Mouse (Mus musculus) embryonic facial prominence, embryonic 10.5 days (tissue): ENCODE measurements around the gene Nr3c2. TPM values are rescaled to one million over a fixed set of nuclear protein-coding genes. Genes with fewer than 3 reads are reported as not detected.

ENCODE experiments used
- DNase-seq: peaks from one replicate; pipeline ENCODE4 v3.0.0-alpha.2; 2017; ENCODE audit warnings: low spot score
- H3K27ac ChIP-seq: fragments of 300-500 bp; sonication (generic); replicated peaks from 2 replicates; pipeline ENCODE4 v1.5.1; 2016; ENCODE audit warnings: mild to moderate bottlenecking
- H3K27me3 ChIP-seq: fragments of 300-500 bp; sonication (generic); replicated peaks from 2 replicates; pipeline ENCODE4 v1.6.1; 2016; ENCODE audit warnings: low read depth, mild to moderate bottlenecking; ENCODE audit not compliant: poor library complexity, severe bottlenecking
- H3K36me3 ChIP-seq: fragments of 300-500 bp; sonication (generic); replicated peaks from 2 replicates; pipeline ENCODE4 v1.6.1; 2016; ENCODE audit warnings: mild to moderate bottlenecking, moderate library complexity
- H3K4me1 ChIP-seq: fragments of 300-500 bp; sonication (generic); 2 replicates; pipeline ENCODE4 v1.6.1; 2016
- H3K4me3 ChIP-seq: fragments of 300-500 bp; sonication (generic); 2 replicates; pipeline ENCODE4 v1.5.1; 2016; ENCODE audit warnings: mild to moderate bottlenecking, moderate library complexity
- H3K9me3 ChIP-seq: fragments of 300-500 bp; sonication (generic); 2 replicates; pipeline ENCODE4 v1.6.1; 2016; ENCODE audit warnings: mild to moderate bottlenecking
- WGBS: fragments of 180-500 bp; shearing (Covaris S2); methylation state at CpG from one replicate; pipeline ENCODE4 v1.1.7; 2016; 5-methylcytosine and 5-hydroxymethylcytosine counted together
- polyA plus RNA-seq: library from polyadenylated mRNA; unstranded; fragments of >200 nt; fragmentation: Nextera tagmentation; extraction: Ambion mirVana; gene quantifications from 2 replicates; pipeline ENCODE4 v1.2.1, GENCODE M21; 2016

The Nr3c2 gene
- polyA plus RNA-seq, 1 experiment from 2014 or later: 0.15 TPM

DNA sequence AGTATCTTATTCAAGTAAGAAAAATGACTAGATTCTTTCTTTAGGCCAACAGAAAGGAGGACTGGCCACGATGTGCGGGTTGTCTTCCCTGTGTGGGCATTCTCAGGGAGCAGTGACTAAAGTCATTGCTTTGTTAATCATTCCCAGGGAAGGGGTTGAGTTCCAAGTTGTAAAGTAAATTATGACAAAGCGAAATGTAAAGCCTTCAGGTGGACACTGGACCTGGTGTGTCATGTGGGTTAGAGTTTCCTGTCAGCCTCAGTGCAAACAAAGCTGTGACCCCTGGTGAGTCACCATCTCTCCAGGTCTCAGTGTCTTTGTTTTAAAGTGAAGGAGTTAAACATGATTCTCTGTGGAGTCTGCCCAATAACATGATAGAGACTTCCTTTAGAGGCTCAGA is 13.4 kb downstream of the Nr3c2 start:
- Histone ChIP-seq H3K4me1 (no peaks in the 10 kb centered on the region), H3K4me3 (no peak overlapping the region), H3K36me3 (no peaks in the 10 kb centered on the region), H3K27ac (no peak overlapping the region), H3K27me3 (no peaks in the 10 kb centered on the region), H3K9me3 (no peaks in the 10 kb centered on the region)
- no peak for DNase-seq
- 84% methylated on average over 3 of the region's 3 CpGs for WGBS

DNA sequence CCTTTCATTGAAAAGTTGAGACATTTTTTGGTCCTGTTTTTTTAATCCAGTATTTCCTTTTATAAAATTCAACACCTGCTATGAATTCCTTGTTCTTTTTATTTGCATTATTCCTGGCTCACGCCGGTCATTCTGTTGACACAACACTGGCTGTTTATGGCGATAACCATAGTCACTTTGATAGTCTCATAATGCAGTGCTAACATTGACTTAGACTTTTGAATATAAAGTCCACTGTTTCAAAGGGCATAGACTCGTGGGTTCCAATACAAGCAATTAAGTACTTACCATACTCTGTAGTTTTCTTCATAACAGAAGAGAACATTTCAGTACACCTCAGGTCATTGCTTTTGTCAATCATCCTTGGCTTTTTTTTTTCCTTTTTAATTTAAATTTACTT is 14.0 kb downstream of the Nr3c2 start:
- Histone ChIP-seq H3K4me1 (no peaks in the 10 kb centered on the region), H3K4me3 (no peak overlapping the region), H3K27ac (no peak overlapping the region), H3K27me3 (no peaks in the 10 kb centered on the region), H3K9me3 (no peaks in the 10 kb centered on the region), H3K36me3 (no peaks in the 10 kb centered on the region)
- no peak for DNase-seq
- WGBS: 91% methylated on average over 4 of the region's 4 CpGs

DNA sequence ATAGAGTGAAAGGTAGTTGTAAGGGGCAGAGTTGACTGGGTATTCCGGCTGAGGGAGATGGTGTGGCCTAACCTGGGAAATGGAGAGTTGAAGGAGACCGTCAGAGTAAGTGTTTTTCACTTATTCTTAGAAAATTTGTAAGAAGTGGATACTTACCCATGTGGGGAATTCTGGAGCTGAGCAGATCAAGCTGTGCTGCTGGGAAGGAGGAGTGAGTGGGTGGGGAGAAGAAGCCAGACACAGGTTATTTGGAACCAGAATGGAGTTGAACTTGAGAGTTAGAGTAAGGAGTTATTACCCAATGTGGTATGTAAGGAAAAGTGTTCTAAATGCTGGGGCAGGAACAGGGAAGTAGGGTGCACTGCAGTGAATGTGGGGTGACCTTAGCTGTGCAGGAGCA is 16.0 kb downstream of the Nr3c2 start:
- H3K27ac ChIP-seq: no peak overlapping the region
- DNase-seq: no peak
- WGBS: 94% methylated on average over 2 of the region's 2 CpGs
- H3K4me3 ChIP-seq: no peak overlapping the region
- H3K36me3 ChIP-seq: no peaks in the 10 kb centered on the region
- no peaks in the 10 kb centered on the region for H3K4me1 ChIP-seq
- no peaks in the 10 kb centered on the region for H3K9me3 ChIP-seq
- H3K27me3 ChIP-seq: no peaks in the 10 kb centered on the region

DNA sequence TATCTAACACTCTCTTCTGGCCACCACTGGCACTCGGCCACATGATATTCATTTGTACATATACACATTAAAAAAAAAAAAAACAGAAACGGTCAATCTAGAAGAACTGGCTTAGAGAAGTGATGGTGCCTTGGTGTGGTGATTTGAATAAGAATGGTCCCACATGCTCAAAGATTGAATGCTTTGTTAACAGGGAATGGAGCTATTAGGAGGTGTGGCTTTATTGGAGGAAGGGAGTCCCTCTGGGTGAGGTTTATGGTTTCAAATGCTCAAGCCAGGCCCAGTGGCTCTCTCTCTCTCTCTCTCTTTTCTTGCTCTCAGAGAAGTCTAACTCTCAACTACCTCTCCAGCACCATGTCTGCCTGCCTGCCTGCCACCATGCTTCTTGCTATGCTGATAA is 20.3 kb downstream of the Nr3c2 start:
- DNase-seq: no peak

DNA sequence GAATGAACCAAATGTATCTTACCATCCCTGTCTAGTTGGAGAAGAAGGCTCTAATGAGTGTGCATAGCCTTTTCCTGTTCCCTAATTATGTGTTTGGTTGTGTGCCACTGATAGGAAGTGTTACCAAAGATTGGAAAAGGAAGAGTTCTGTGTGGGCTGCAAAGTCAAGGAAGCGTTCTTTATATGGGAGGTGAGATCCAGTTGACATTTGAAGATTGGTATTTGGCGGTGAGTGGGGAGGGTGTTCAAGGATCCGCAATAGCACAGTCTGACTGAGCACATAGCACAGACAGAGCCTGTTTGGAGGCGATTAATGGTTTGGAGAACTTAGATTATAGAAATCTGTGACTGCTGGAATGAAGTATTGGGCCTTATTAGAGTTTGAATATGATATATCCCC is 24.9 kb downstream of the Nr3c2 start:
- Histone ChIP-seq H3K4me3 (no peak overlapping the region), H3K27ac (no peak overlapping the region), H3K36me3 (no peaks in the 10 kb centered on the region), H3K9me3 (no peaks in the 10 kb centered on the region), H3K4me1 (no peaks in the 10 kb centered on the region), H3K27me3 (no peaks in the 10 kb centered on the region)
- 90% methylated on average over 4 of the region's 4 CpGs for WGBS
- no peak for DNase-seq

More for the DNA sequence above, 20.3 kb downstream of the Nr3c2 start:
- Histone ChIP-seq H3K36me3 (no peaks in the 10 kb centered on the region), H3K4me1 (no peaks in the 10 kb centered on the region), H3K9me3 (no peaks in the 10 kb centered on the region), H3K4me3 (no peak overlapping the region), H3K27ac (no peak overlapping the region), H3K27me3 (no peaks in the 10 kb centered on the region)
- 93% methylated on average over 2 of the region's 2 CpGs for WGBS

DNA sequence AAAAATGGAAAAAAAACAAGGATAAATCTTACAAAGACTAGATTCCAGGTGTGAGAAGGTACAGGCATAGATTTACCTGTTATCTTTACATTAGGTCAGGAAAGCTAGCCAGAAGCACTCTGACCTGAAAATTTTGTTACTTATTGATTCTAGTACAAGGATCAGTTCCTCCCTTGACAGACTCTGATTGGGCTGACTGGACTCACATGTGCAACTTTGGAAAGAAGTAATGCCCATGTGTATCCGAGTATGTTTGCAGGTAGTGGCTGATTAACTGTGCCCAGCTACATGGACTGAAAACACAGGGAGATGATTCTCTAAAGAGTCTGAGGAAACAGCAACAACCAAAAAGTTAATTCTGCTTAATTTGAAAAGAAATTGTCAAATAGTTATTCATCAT is 29.1 kb downstream of the Nr3c2 start:
- no peak for DNase-seq
- Histone ChIP-seq H3K36me3 (no peaks in the 10 kb centered on the region), H3K4me1 (no peaks in the 10 kb centered on the region), H3K9me3 (no peaks in the 10 kb centered on the region), H3K27ac (no peak overlapping the region), H3K4me3 (no peak overlapping the region), H3K27me3 (no peaks in the 10 kb centered on the region)
- WGBS: 91% methylated on average over 1 of the region's 1 CpGs

DNA sequence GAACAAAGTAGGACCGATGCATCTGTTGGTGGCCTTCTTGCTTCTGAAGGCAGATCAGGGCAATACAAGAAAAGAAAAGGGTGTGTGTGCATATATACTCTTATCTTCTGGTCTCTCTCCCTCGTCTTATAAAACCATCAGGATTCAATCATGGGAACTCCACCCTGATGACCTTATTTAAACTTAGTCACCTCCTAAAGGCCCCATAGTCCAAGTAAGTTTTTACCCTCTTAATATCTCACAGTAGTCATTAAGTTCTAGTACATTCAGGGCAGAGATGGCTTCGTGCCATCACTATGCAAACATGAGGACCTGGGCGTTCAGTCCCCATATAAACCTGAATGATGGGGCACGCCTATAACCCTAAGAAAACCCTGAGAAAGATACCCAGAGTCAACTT is 29.6 kb downstream of the Nr3c2 start:
- Histone ChIP-seq H3K27me3 (no peaks in the 10 kb centered on the region), H3K4me3 (no peak overlapping the region), H3K27ac (no peak overlapping the region), H3K36me3 (no peaks in the 10 kb centered on the region), H3K9me3 (no peaks in the 10 kb centered on the region), H3K4me1 (no peaks in the 10 kb centered on the region)
- WGBS: 89% methylated on average over 5 of the region's 5 CpGs
- DNase-seq: no peak

DNA sequence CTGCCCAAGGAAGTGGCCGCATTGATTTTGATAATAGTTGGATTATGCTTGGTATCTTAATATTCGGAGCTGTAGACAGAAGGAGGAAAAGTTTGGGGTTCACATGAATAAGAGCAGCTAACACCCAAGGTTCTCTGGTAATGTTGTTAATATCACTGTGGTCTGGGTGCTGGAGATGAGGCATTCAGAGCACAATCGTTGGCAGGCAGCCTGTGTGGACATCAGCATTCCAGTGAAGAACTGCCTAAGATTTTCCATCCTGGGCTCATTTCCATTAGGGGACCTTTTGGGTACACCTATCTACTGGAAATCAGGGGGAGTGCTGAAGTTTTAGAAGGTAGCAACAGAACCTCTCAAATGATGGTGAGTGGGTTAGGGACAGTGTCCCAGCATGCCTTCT is 65.8 kb downstream of the Nr3c2 start:
- no peaks in the 10 kb centered on the region for H3K27me3 ChIP-seq
- no peaks in the 10 kb centered on the region for H3K36me3 ChIP-seq
- WGBS: 92% methylated on average over 3 of the region's 3 CpGs
- DNase-seq: no peak
- H3K27ac ChIP-seq: no peak overlapping the region
- no peaks in the 10 kb centered on the region for H3K9me3 ChIP-seq
- H3K4me1 ChIP-seq: no peaks in the 10 kb centered on the region
- no peak overlapping the region for H3K4me3 ChIP-seq

DNA sequence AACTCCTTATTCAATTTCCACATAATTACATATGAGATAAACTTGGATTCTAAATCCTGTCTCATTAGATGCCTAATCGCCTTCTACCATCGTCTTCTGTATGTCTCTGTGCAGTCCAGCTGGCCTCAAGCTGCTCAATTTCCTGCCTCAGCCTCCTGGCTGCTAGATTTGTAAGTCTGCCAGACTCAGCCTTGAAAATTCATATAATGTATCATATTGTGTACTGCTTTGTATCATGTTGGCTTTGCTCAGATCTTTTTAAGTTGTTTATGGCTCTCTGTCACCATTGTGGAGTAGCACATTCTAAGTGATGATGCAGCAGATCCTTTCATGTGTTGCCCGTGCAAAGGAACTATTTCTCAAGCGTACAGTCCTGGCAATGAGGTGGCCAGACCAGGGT is 71.9 kb downstream of the Nr3c2 start:
- DNase-seq: no peak
- no peaks in the 10 kb centered on the region for H3K9me3 ChIP-seq
- WGBS: 93% methylated on average over 4 of the region's 4 CpGs
- no peaks in the 10 kb centered on the region for H3K27me3 ChIP-seq
- H3K4me3 ChIP-seq: no peak overlapping the region
- no peaks in the 10 kb centered on the region for H3K36me3 ChIP-seq
- no peaks in the 10 kb centered on the region for H3K4me1 ChIP-seq
- H3K27ac ChIP-seq: no peak overlapping the region

DNA sequence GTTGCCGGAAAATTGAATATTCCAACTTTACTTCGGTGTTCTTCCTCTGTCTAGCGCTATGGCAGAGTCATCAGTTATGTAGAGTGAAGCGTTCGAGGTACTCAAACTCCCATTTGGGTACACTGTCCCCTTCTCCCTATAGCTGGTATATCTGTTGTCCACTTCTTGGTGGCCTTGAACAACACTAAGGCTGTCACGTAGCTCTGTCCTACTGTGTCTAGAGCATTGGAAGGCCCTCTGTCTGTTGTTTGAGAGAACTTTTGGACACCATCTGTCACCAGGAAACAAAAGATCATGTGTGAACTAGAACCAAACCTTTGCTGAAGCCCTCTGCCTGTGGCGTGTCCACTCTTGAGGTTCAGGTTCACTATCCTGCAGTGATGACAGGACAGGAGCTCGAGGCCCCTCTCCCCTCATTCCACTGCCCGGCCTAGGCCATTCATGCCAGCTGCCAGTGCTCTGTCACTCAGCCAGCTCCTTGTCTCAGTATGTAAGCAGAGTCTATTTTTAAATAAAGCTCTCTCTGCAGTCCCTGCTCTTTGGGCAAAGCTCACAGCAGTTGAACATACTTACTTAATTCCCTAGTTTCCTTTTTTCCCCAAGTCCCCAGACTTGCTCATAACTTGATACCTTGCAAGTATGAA is 72.6 kb downstream of the Nr3c2 start:
- no peaks in the 10 kb centered on the region for H3K9me3 ChIP-seq
- 86% methylated on average over 9 of the region's 9 CpGs for WGBS

DNA sequence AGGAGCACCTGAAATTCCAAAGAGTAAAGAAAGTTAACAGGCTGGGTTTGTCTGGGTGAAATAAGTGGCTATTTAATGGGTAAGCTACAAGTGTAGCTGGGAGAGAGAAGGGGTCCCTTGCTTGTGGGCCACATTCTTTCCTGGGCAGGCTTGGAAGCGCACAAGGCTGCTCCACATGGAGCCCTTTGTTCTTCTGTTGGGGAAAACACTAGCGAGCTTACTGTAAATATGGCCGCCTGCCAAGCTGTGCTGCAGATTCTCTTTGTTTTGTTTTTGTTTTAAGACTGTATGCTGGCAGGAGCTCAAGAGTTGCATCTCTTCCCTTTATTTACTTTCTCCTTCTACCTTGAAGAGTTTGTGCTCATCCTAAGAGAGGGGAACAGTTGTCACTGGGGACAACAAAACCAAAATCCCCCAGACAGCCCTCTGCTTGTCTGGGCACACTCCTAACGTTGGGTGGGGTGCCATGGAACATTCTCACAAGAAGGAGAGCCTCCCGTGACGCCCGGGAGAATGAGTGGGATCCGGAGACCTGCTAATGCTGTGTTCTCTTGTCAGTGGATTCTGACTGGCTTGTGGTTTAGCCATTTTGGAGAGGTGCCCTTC is 73.8 kb downstream of the Nr3c2 start:
- WGBS: 61% methylated on average over 8 of the region's 8 CpGs
- H3K27me3 ChIP-seq: no peaks in the 10 kb centered on the region
- H3K4me3 ChIP-seq: no peak overlapping the region
- no peaks in the 10 kb centered on the region for H3K4me1 ChIP-seq
- no peak overlapping the region for H3K27ac ChIP-seq
- no peaks in the 10 kb centered on the region for H3K36me3 ChIP-seq
- DNase-seq: no peak
- no peaks in the 10 kb centered on the region for H3K9me3 ChIP-seq

More for the DNA sequence above, 72.6 kb downstream of the Nr3c2 start:
- DNase-seq: no peak
- no peak overlapping the region for H3K4me3 ChIP-seq
- H3K36me3 ChIP-seq: no peaks in the 10 kb centered on the region
- no peaks in the 10 kb centered on the region for H3K4me1 ChIP-seq
- no peak overlapping the region for H3K27ac ChIP-seq
- no peaks in the 10 kb centered on the region for H3K27me3 ChIP-seq

DNA sequence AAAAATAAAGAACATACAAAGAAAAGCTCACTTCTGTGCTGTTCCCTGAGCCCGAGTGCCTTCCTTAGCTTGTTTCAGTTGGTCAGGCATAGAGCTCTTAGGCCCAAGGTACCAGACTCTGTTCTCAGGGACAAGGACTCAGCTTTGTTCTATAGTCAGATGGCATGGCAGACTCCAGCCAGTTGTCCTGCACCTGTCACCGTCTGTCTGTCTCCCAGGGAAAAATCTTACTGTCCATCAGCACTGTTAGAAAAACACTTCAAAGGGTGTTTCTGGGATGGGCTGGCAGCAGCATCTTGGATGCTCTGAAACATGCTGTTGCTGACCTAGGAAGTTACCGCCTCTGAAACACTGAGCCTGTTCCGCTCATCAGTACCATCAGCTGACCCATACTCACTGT is 78.7 kb downstream of the Nr3c2 start:
- DNase-seq: no peak
- no peaks in the 10 kb centered on the region for H3K4me1 ChIP-seq
- no peaks in the 10 kb centered on the region for H3K9me3 ChIP-seq
- no peaks in the 10 kb centered on the region for H3K27me3 ChIP-seq
- no peaks in the 10 kb centered on the region for H3K36me3 ChIP-seq
- WGBS: 94% methylated on average over 4 of the region's 4 CpGs
- H3K27ac ChIP-seq: no peak overlapping the region
- no peak overlapping the region for H3K4me3 ChIP-seq

DNA sequence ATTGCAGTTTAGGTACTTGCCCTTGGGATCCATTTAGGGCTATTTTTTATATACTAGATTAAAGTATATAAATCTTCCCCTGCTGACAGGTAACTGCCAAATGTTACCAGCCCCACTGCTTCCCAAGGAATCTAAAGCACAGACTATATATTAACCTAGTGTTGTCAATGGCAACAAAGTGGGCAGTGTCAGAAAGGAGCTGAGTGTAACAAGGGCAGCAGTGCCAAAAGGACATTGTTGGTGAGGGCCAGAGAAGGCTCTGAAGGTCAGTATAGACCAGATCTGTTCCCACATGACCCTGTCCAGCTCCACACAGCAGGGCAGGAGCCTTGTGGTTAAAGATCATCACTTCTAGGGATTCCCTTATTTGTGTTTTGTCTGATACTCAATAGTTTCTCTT is 84.8 kb downstream of the Nr3c2 start:
- no peaks in the 10 kb centered on the region for H3K4me1 ChIP-seq
- no peaks in the 10 kb centered on the region for H3K27me3 ChIP-seq
- H3K9me3 ChIP-seq: no peaks in the 10 kb centered on the region
- no peaks in the 10 kb centered on the region for H3K36me3 ChIP-seq
- DNase-seq: no peak
- no peak overlapping the region for H3K27ac ChIP-seq
- no peak overlapping the region for H3K4me3 ChIP-seq
